ENCODE assay signal across 8 mouse cellular contexts in genomic region chr14:60688509-60689205, GRCm38 (mm10). TPM values are rescaled to one million over a fixed set of nuclear protein-coding genes. Genes with fewer than 3 reads are reported as not detected.
DNase-seq lines count a peak whose midpoint lies in the region; ATAC-seq and TF ChIP-seq lines count a peak whose summit lies in the region.

No protein-coding gene starts in this region.

- H3K27ac ChIP-seq in cerebellum, adult 2 months (ENCODE audit: insufficient read depth, low read length): no peak overlapping the region
- no peak overlapping the region for H3K27ac ChIP-seq in forebrain, postnatal 0 days (ENCODE audit: low read depth, low read length)

- peak; percentile 60 for DNase-seq in cerebellum, adult 2 months
- no peak for DNase-seq in cerebellum, adult 11-12 months
- DNase-seq in brain, adult 2 months (ENCODE audit: low read depth, low spot score): peak; percentile 83
- DNase-seq in forebrain, postnatal 0 days: peak; percentile 81
- peak; percentile 60 for DNase-seq in induced T-regulatory cell, adult 2 months (ENCODE audit: low read depth)
- DNase-seq in left cerebral cortex, postnatal 10 days (ENCODE audit: extremely low spot score in 1 of 2, low spot score in 2 of 2): peak; percentile 44 to 71
- DNase-seq in right cerebral cortex, postnatal 14 days: peak; percentile 62

- TF ChIP-seq CTCF in cerebellum, adult 2 months (IDR thresholded peaks at IDR 0.05; ENCODE audit: borderline replicate concordance, insufficient read depth, low read depth, low read length): peak; percentile 84
- TF ChIP-seq CTCF in forebrain, postnatal 0 days (IDR thresholded peaks at IDR 0.05; ENCODE audit: low read depth): peak; percentile 84

- H3K9ac ChIP-seq in forebrain, postnatal 0 days: no peak overlapping the region

- no peak for TF ChIP-seq POLR2A in cerebellum, adult 2 months (IDR thresholded peaks at IDR 0.05; ENCODE audit: borderline replicate concordance, insufficient read depth, low read length)

- ATAC-seq in forebrain, postnatal 0 days: peak; percentile 76
- ATAC-seq in megakaryocyte progenitor cell, adult 5-6 weeks (replicated peaks; ENCODE audit: poor library complexity): peak; percentile 78

- no peak overlapping the region for H3K4me2 ChIP-seq in forebrain, postnatal 0 days (ENCODE audit: low read depth)

- H3K36me3 ChIP-seq in forebrain, postnatal 0 days (ENCODE audit: insufficient read depth): no peaks in the 10 kb centered on the region

- no peak overlapping the region for H3K4me3 ChIP-seq in cerebellum, adult 2 months (replicated peaks; ENCODE audit: insufficient read depth, low read depth, low read length)
- H3K4me3 ChIP-seq in forebrain, postnatal 0 days (ENCODE audit: low read depth, low read length): no peak overlapping the region

- peaks cover 5% of the 10 kb centered on the region; the same call in 1 of the 2 replicates for H3K4me1 ChIP-seq in cerebellum, adult 2 months (ENCODE audit: control insufficient read depth, insufficient read depth, low read length)
- peaks cover 12% of the 10 kb centered on the region; the same call in 1 of the 2 replicates for H3K4me1 ChIP-seq in forebrain, postnatal 0 days (ENCODE audit: insufficient read depth)

- no peaks in the 10 kb centered on the region for H3K27me3 ChIP-seq in cerebellum, adult 2 months (ENCODE audit: control insufficient read depth, insufficient read depth, low read length)
- no peaks in the 10 kb centered on the region for H3K27me3 ChIP-seq in forebrain, postnatal 0 days (ENCODE audit: insufficient read depth, low read length)

- H3K9me3 ChIP-seq in forebrain, postnatal 0 days (ENCODE audit: low read length): no peaks in the 10 kb centered on the region

- WGBS in cerebellum, adult 2 months: 34% methylated on average over 7 of the region's 7 CpGs
- WGBS in forebrain, postnatal 0 days: 27% methylated on average over 7 of the region's 7 CpGs

- intact Hi-C loops in left cerebral cortex, postnatal 10 days (cut with DNase I): loop anchor here (2.0 kb wide), 1 partner anchor 164 kb away; no protein-coding TSS in a partner anchor

RNA-seq across cellular contexts. Expression of gene Spata13, which starts 54.9 kb away (rescaled TPM):
- polyA plus RNA-seq in cerebellum, adult 2 months (2012; rRNA removed): 5.7 and 6.2 TPM in 2 replicates
- total RNA-seq in forebrain, postnatal 0 days (2014; rRNA removed): 28.1 and 43.6 TPM in 2 replicates
- 10.7 and 17.3 TPM in 2 replicates for polyA plus RNA-seq in forebrain, postnatal 0 days (2015; fragmentation: Nextera tagmentation; extraction: Ambion mirVana)
- 10 to 100 TPM; 15.8 to 18.9 TPM for total RNA-seq in left cerebral cortex, postnatal 10 days (2021)
- total RNA-seq in megakaryocyte progenitor cell, adult 5-6 weeks (2015): 20.2 and 20.4 TPM in 2 replicates
- total RNA-seq in megakaryocyte progenitor cell, adult 5-6 weeks (2017): 33.5 and 35.9 TPM in 2 replicates
